Mouse (Mus musculus): ENCODE measurements at regions not wholly inside any gene's neighbourhood (a gene's known extent, or its start where the extent isn't known, plus 50 kb on each side); places are given as distances from the start of the nearest gene placed in this dataset.
A peak's percentile ranks its signal among the peaks of the same experiment; 100 is the strongest.

DNA sequence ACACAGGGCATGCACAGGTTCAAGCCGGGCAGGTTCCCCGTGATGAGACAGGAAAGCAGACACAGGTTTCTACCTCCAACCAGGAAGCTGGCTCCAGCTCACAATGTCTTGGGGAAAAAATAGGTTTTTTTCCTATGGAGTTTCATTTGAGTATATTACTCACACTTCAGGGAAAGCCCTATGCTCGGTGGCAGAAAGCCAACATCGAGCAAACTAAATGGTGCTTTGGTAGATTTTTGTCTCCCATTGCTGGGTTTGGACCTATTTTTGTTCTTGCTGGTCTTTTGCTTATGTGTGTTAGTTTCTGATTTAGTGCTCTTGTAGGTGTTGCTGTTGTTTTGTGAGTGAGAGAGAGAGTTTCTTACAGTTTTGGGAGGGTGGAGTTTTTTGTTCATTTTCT, 160.9 kb downstream of the Rps12 start:
- no peak overlapping the region for H3K4me2 ChIP-seq (replicated peaks; ENCODE audit: low read depth, low read length)
- no peaks in the 10 kb centered on the region for H3K36me3 ChIP-seq (ENCODE audit: insufficient read depth, low read length)
- ATAC-seq (no peak), DNase-seq (ENCODE audit: low spot score) (no peak)
- no peak overlapping the region for H3K27ac ChIP-seq (ENCODE audit: low read length)
- H3K4me3 ChIP-seq (ENCODE audit: low read depth, low read length): no peak overlapping the region
- 70% methylated on average over 4 of the region's 4 CpGs for WGBS
- no peak overlapping the region for H3K9ac ChIP-seq (replicated peaks; ENCODE audit: low read depth)
- H3K4me1 ChIP-seq (ENCODE audit: insufficient read depth, low read depth, low read length): no peaks in the 10 kb centered on the region
- no peaks in the 10 kb centered on the region for H3K27me3 ChIP-seq (replicated peaks; ENCODE audit: insufficient read depth, low read length)
- no peaks in the 10 kb centered on the region for H3K9me3 ChIP-seq (ENCODE audit: low read length)
- TF ChIP-seq EP300 (IDR thresholded peaks at IDR 0.05) (no peak), CTCF (IDR thresholded peaks at IDR 0.05) (no peak)

DNA sequence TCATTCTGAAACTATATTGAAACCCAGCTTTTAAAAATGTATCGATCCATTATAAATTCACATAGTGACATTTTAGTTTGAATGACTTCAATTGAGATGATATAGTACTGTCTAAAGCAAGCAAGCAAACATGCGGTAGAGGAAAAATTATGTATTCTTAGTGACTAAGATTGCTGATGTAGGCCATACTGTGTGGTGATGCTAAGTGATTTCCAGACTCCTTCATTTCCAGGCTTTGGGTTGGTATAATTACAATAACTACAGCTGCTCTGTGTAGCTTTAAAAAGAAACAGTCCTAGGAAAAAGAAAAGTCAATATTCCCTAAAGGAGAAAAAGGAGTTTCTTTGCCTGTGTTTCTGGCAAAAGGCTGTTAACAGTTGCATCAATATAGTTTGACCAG, 175.0 kb downstream of the Rps12 start:
- H3K36me3 ChIP-seq (ENCODE audit: insufficient read depth, low read length): no peaks in the 10 kb centered on the region
- no peaks in the 10 kb centered on the region for H3K27me3 ChIP-seq (replicated peaks; ENCODE audit: insufficient read depth, low read length)
- no peaks in the 10 kb centered on the region for H3K9me3 ChIP-seq (ENCODE audit: low read length)
- DNase-seq (ENCODE audit: low spot score) (no peak), ATAC-seq (no peak)
- H3K4me2 ChIP-seq (replicated peaks; ENCODE audit: low read depth, low read length): no peak overlapping the region
- H3K27ac ChIP-seq (ENCODE audit: low read length): no peak overlapping the region
- no peaks in the 10 kb centered on the region for H3K4me1 ChIP-seq (ENCODE audit: insufficient read depth, low read depth, low read length)
- no peak overlapping the region for H3K9ac ChIP-seq (replicated peaks; ENCODE audit: low read depth)
- 93% methylated on average over 2 of the region's 2 CpGs for WGBS
- no peak overlapping the region for H3K4me3 ChIP-seq (ENCODE audit: low read depth, low read length)
- no peak for TF ChIP-seq EP300 (IDR thresholded peaks at IDR 0.05)
- no peak for TF ChIP-seq CTCF (IDR thresholded peaks at IDR 0.05)

DNA sequence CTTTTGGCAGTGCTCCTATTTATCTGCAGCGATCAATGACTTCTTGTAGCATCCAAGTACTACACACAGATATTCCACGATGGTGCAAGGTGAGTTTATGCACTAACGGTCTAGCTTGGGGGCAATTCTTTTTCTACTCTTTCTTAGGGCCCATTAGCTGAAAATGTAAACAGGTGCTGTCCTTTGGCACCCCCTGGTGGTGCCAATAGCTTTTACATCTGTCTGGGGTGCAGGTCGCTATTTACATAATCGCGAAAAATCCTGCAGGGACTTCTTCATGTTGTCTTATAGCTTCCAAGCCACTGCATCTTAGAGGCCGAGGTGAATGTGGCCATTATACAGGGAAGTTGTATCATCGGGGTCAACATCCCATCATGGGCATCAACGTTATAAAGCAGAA, 175.9 kb downstream of the Rps12 start:
- H3K9ac ChIP-seq (replicated peaks; ENCODE audit: low read depth): no peak overlapping the region
- H3K9me3 ChIP-seq (ENCODE audit: low read length): no peaks in the 10 kb centered on the region
- no peaks in the 10 kb centered on the region for H3K36me3 ChIP-seq (ENCODE audit: insufficient read depth, low read length)
- no peak overlapping the region for H3K4me3 ChIP-seq (ENCODE audit: low read depth, low read length)
- H3K4me1 ChIP-seq (ENCODE audit: insufficient read depth, low read depth, low read length): no peaks in the 10 kb centered on the region
- H3K4me2 ChIP-seq (replicated peaks; ENCODE audit: low read depth, low read length): no peak overlapping the region
- peak; percentile 33 for DNase-seq (ENCODE audit: low spot score)
- ATAC-seq: no peak
- no peak overlapping the region for H3K27ac ChIP-seq (ENCODE audit: low read length)
- 35% methylated on average over 9 of the region's 9 CpGs for WGBS
- TF ChIP-seq CTCF (IDR thresholded peaks at IDR 0.05): peak; percentile 77
- no peak for TF ChIP-seq EP300 (IDR thresholded peaks at IDR 0.05)
- H3K27me3 ChIP-seq (replicated peaks; ENCODE audit: insufficient read depth, low read length): no peaks in the 10 kb centered on the region

DNA sequence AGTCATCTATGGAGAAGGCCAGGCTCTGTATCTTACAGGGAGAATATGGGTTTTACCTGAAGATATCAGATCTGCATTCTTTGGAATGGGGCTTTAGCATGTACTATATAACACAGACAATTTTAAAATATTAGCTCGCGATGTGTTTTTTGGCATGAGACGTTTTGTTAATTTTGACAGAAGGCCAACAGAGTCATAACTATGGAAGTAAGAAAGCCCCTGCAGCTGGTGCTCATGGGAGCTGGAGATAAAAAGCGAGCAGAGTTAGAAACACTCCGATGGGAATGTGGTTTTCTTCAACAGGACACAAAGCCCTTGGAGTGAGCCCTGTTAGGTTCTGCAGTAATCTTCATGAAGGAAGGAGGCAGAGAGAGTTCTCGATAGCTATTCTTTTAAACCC, 176.6 kb downstream of the Rps12 start:
- WGBS: 62% methylated on average over 6 of the region's 6 CpGs
- Histone ChIP-seq H3K36me3 (ENCODE audit: insufficient read depth, low read length) (no peaks in the 10 kb centered on the region), H3K9ac (replicated peaks; ENCODE audit: low read depth) (no peak overlapping the region), H3K4me3 (ENCODE audit: low read depth, low read length) (no peak overlapping the region), H3K4me2 (replicated peaks; ENCODE audit: low read depth, low read length) (no peak overlapping the region), H3K27me3 (replicated peaks; ENCODE audit: insufficient read depth, low read length) (no peaks in the 10 kb centered on the region), H3K27ac (ENCODE audit: low read length) (no peak overlapping the region), H3K4me1 (ENCODE audit: insufficient read depth, low read depth, low read length) (no peaks in the 10 kb centered on the region), H3K9me3 (ENCODE audit: low read length) (no peaks in the 10 kb centered on the region)
- TF ChIP-seq EP300 (IDR thresholded peaks at IDR 0.05) (no peak), CTCF (IDR thresholded peaks at IDR 0.05) (no peak)
- ATAC-seq (no peak), DNase-seq (ENCODE audit: low spot score) (no peak)

DNA sequence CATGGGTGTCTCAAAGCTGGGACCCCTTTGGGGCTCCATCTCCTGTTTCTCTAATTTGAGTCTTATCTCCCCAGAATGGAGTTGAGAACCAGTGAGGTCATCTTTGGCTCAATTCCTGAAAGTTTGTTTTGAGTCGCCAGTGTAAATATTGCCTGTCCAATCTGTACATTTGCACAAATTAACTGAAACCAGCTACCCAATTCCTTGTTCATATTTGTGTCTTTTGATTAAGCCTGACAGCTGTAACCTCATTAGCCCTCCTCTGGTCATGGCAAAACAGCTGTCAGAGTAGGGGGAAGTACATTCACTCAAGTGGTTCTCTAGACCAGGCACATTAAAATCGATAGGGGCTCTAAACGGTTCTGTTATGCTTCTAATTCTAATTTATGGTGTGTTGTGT, 177.0 kb downstream of the Rps12 start:
- no peak for DNase-seq (ENCODE audit: low spot score)
- Histone ChIP-seq H3K9ac (replicated peaks; ENCODE audit: low read depth) (no peak overlapping the region), H3K4me3 (ENCODE audit: low read depth, low read length) (no peak overlapping the region), H3K27ac (ENCODE audit: low read length) (no peak overlapping the region), H3K4me1 (ENCODE audit: insufficient read depth, low read depth, low read length) (no peaks in the 10 kb centered on the region), H3K36me3 (ENCODE audit: insufficient read depth, low read length) (no peaks in the 10 kb centered on the region), H3K27me3 (replicated peaks; ENCODE audit: insufficient read depth, low read length) (no peaks in the 10 kb centered on the region), H3K4me2 (replicated peaks; ENCODE audit: low read depth, low read length) (no peak overlapping the region), H3K9me3 (ENCODE audit: low read length) (no peaks in the 10 kb centered on the region)
- no peak for ATAC-seq
- WGBS: 43% methylated on average over 3 of the region's 3 CpGs
- TF ChIP-seq CTCF (IDR thresholded peaks at IDR 0.05) (no peak), EP300 (IDR thresholded peaks at IDR 0.05) (no peak)

DNA sequence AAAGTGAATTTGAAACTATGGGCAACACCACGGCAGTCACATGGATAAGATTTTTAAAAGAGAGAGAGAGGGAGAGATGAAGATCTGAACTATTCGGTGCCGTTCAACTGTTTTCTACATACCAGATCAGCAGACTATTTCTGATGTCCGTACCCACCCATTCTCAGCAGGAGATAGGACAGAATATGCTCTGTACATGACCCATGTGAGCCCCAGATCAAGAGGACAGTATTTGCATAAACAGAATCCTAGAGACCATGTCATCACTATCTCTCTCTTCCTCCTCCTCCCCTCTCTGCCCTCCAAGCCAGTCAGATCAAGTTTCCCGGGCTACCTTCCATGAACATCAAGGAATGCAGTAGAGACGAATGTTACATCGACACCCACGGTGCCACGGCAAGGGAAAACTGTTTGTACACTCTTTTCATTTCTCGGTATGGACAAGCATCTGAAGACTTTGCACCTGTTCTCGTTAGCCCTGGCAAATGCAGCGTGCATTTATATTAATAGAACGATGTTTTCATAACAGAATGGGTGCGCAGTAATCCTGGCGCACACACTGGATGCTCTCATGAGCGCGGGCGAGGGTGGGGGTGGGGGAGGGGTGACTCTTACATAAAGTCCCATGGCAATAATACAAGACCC, 177.7 kb downstream of the Rps12 start:
- H3K36me3 ChIP-seq (ENCODE audit: insufficient read depth, low read length): no peaks in the 10 kb centered on the region
- no peaks in the 10 kb centered on the region for H3K4me1 ChIP-seq (ENCODE audit: insufficient read depth, low read depth, low read length)
- H3K4me3 ChIP-seq (ENCODE audit: low read depth, low read length): no peak overlapping the region
- whole genome bisulfite sequencing: 77% methylated on average over 18 of the region's 18 CpGs
- H3K27me3 ChIP-seq (replicated peaks; ENCODE audit: insufficient read depth, low read length): no peaks in the 10 kb centered on the region
- H3K27ac ChIP-seq (ENCODE audit: low read length): no peak overlapping the region
- no peak overlapping the region for H3K9ac ChIP-seq (replicated peaks; ENCODE audit: low read depth)
- no peak for ATAC-seq
- H3K4me2 ChIP-seq (replicated peaks; ENCODE audit: low read depth, low read length): no peak overlapping the region
- no peak for TF ChIP-seq EP300 (IDR thresholded peaks at IDR 0.05)
- TF ChIP-seq CTCF (IDR thresholded peaks at IDR 0.05): no peak
- no peaks in the 10 kb centered on the region for H3K9me3 ChIP-seq (ENCODE audit: low read length)
- no peak for DNase-seq (ENCODE audit: low spot score)

DNA sequence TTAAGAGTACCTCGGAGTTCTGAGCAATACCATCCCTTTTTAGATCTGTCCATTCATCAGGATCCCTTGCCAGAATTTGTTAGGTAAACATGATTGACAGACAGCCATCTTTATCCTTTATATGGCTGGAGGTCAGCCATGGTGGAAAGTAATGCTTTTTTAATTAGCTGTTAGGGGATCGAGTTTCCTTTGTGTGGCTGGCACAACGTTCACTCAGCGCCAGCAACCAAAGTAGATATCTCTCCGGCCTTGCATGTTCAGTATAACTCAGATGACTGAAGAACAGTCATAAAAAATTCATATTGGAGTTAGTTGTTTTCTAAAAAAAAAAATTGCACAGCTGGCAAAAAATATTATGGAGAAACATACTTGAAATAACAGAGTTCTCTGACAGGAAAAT, 186.4 kb downstream of the Rps12 start:
- no peak for TF ChIP-seq CTCF (IDR thresholded peaks at IDR 0.05)
- TF ChIP-seq EP300 (IDR thresholded peaks at IDR 0.05): no peak
- Histone ChIP-seq H3K4me1 (ENCODE audit: insufficient read depth, low read depth, low read length) (no peaks in the 10 kb centered on the region), H3K27me3 (replicated peaks; ENCODE audit: insufficient read depth, low read length) (no peaks in the 10 kb centered on the region), H3K9ac (replicated peaks; ENCODE audit: low read depth) (no peak overlapping the region), H3K9me3 (ENCODE audit: low read length) (no peaks in the 10 kb centered on the region), H3K36me3 (ENCODE audit: insufficient read depth, low read length) (no peaks in the 10 kb centered on the region), H3K4me2 (replicated peaks; ENCODE audit: low read depth, low read length) (no peak overlapping the region), H3K27ac (ENCODE audit: low read length) (no peak overlapping the region), H3K4me3 (ENCODE audit: low read depth, low read length) (no peak overlapping the region)
- ATAC-seq: no peak
- WGBS: 30% methylated on average over 5 of the region's 5 CpGs
- DNase-seq (ENCODE audit: low spot score): peak; percentile 6

Data from lung, postnatal 0 days (tissue).